Mouse (Mus musculus) MEL (cell line): ENCODE measurements at regions not wholly inside any gene's neighbourhood (a gene's known extent, or its start where the extent isn't known, plus 50 kb on each side); places are given as distances from the start of the nearest gene placed in this dataset.

Experiments
- CTCF ChIP-seq, 3 experiments: IDR thresholded peaks in 2 of 3; conservative IDR thresholded peaks in 1 of 3; 2 replicates each; pipeline ENCODE4 v1.5.1; 2011 to 2012; ENCODE audit warnings: low read length in 3 of 3, low read depth in 2 of 3, mild to moderate bottlenecking in 2 of 3, improper control_type of control experiment in 1 of 3, inconsistent platforms in 1 of 3, mixed read lengths in 1 of 3, moderate library complexity in 1 of 3; ENCODE audit not compliant: control insufficient read depth in 1 of 3, insufficient read depth in 1 of 3, poor library complexity in 1 of 3, severe bottlenecking in 1 of 3
- ELF1 ChIP-seq: IDR thresholded peaks from 2 replicates; pipeline ENCODE4 v1.6.1; 2014; ENCODE audit warnings: low read depth, mild to moderate bottlenecking, inconsistent platforms, low read length, improper control_type of control experiment, moderate library complexity
- EP300 ChIP-seq, 2 experiments: IDR thresholded peaks; 2 replicates each; pipeline ENCODE4 v1.6.1; 2011; ENCODE audit warnings: improper control_type of control experiment in 2 of 2, low read length in 2 of 2, low read depth in 1 of 2, mild to moderate bottlenecking in 1 of 2
- GABPA ChIP-seq: IDR thresholded peaks from 2 replicates; pipeline ENCODE4 v1.6.1; 2012; ENCODE audit warnings: low read depth, mild to moderate bottlenecking, inconsistent platforms, low read length, improper control_type of control experiment, moderate library complexity
- GATA1 ChIP-seq: IDR thresholded peaks from 2 replicates; pipeline ENCODE4 v1.6.1; 2011; ENCODE audit warnings: low read depth, low read length, improper control_type of control experiment
- HCFC1 ChIP-seq: IDR thresholded peaks from 2 replicates; pipeline ENCODE4 v1.6.1; 2012; ENCODE audit warnings: low read depth, mild to moderate bottlenecking, inconsistent platforms, low read length, improper control_type of control experiment, moderate library complexity
- MAFK ChIP-seq: IDR thresholded peaks from 2 replicates; pipeline ENCODE4 v1.6.1; 2011; ENCODE audit warnings: low read depth, mild to moderate bottlenecking, low read length, improper control_type of control experiment, borderline replicate concordance
- MAX ChIP-seq: IDR thresholded peaks from 2 replicates; pipeline ENCODE4 v1.6.1; 2011; ENCODE audit warnings: low read length, improper control_type of control experiment
- MAZ ChIP-seq: IDR thresholded peaks from 2 replicates; pipeline ENCODE4 v1.6.1; 2012; ENCODE audit warnings: low read depth, mild to moderate bottlenecking, inconsistent platforms, low read length, improper control_type of control experiment
- MYC ChIP-seq: IDR thresholded peaks from 2 replicates; pipeline ENCODE4 v1.6.1; 2011; ENCODE audit warnings: low read depth, mild to moderate bottlenecking, low read length, improper control_type of control experiment, moderate library complexity
- NRF1 ChIP-seq: IDR thresholded peaks from 2 replicates; pipeline ENCODE4 v1.6.1; 2014; ENCODE audit warnings: low read depth, mild to moderate bottlenecking, inconsistent platforms, low read length, improper control_type of control experiment, moderate library complexity; ENCODE audit not compliant: poor library complexity, insufficient read depth, severe bottlenecking
- POLR2A ChIP-seq, 2 experiments: IDR thresholded peaks; 2 replicates each; pipeline ENCODE4 v1.6.1; 2011 to 2012; ENCODE audit warnings: low read length in 2 of 2, mild to moderate bottlenecking in 2 of 2, control low read depth in 1 of 2, improper control_type of control experiment in 1 of 2, low read depth in 1 of 2, moderate library complexity in 1 of 2; ENCODE audit not compliant: control insufficient read depth in 1 of 2, insufficient read depth in 1 of 2, poor library complexity in 1 of 2
- RAD21 ChIP-seq: IDR thresholded peaks from 2 replicates; pipeline ENCODE4 v1.6.1; 2011; ENCODE audit warnings: mild to moderate bottlenecking, low read depth, low read length, improper control_type of control experiment
- ZC3H11A ChIP-seq: IDR thresholded peaks from 2 replicates; pipeline ENCODE4 v1.6.1; 2012; ENCODE audit warnings: low read depth, mild to moderate bottlenecking, inconsistent platforms, low read length, improper control_type of control experiment

GRCm38 (mm10) chr3:82619371-82619770 is 71.5 kb upstream of the Npy2r start:
- TF ChIP-seq MAFK (no peak), HCFC1 (no peak), GATA1 (no peak), POLR2A (IDR thresholded peaks at IDR 0.05; ENCODE audit: control insufficient read depth in 1 of 2, insufficient read depth in 1 of 2, low read depth in 1 of 2, low read length in 2 of 2, poor library complexity in 1 of 2) (no peak), EP300 (IDR thresholded peaks at IDR 0.05; ENCODE audit: low read depth in 1 of 2, low read length in 2 of 2) (no peak), ELF1 (no peak), MAZ (no peak), MYC (no peak), GABPA (no peak), CTCF (IDR thresholded peaks at IDR 0.05 in 2 of 3, conservative IDR thresholded peaks at IDR 0.05 in 1 of 3; ENCODE audit: control insufficient read depth in 1 of 3, insufficient read depth in 1 of 3, low read depth in 2 of 3, low read length in 3 of 3, poor library complexity in 1 of 3, severe bottlenecking in 1 of 3) (no peak), ZC3H11A (no peak), RAD21 (no peak), NRF1 (no peak), MAX (no peak)
